Mouse (Mus musculus): ENCODE results near the gene Thrsp.
"Not testable (repeated sequence)": the region's sequence is repeated elsewhere in the genome, so short reads cannot be mapped to it uniquely, and the experiment has no call there.

Thrsp gene

GRCm38 (mm10) chr7:97416906-97417777 lies at the start of gene Thrsp:
Gene Thrsp (minus strand): TSS chr7:97417730.
- peak in 1 of 2 experiments; percentile 59 for DNase-seq (ENCODE audit: low spot score in 2 of 2)

GRCm38 (mm10) chr7:97455577-97455976 lies 38.0 kb upstream of the Thrsp start:
- no peak for DNase-seq (ENCODE audit: low spot score in 2 of 2)

GRCm38 (mm10) chr7:97454795-97455194 lies 37.3 kb upstream of the Thrsp start:
- DNase-seq (ENCODE audit: low spot score in 2 of 2), result no peak

GRCm38 (mm10) chr7:97453141-97453921 lies 35.8 kb upstream of the Thrsp start:
- DNase-seq (ENCODE audit: low spot score in 2 of 2), result no peak

GRCm38 (mm10) chr7:97452196-97452595 lies 34.7 kb upstream of the Thrsp start:
- DNase-seq (ENCODE audit: low spot score in 2 of 2), result no peak

- not testable (repeated sequence) for DNase-seq (ENCODE audit: low spot score in 2 of 2)
These were observed 33.5 kb upstream of the Thrsp start, which contains the start of gene Kctd14 for GRCm38 (mm10) chr7:97451023-97451422. Gene Kctd14 (plus strand): TSS chr7:97451323.

GRCm38 (mm10) chr7:97447050-97447531 lies 29.6 kb upstream of the Thrsp start:
- DNase-seq (ENCODE audit: low spot score in 2 of 2), result no peak

GRCm38 (mm10) chr7:97446171-97446925 lies 28.8 kb upstream of the Thrsp start:
- peak; percentile 80 to 89 for DNase-seq (ENCODE audit: low spot score in 2 of 2)

- no peak for DNase-seq (ENCODE audit: low spot score in 2 of 2)
These were observed 21.5 kb upstream of the Thrsp start for GRCm38 (mm10) chr7:97438986-97439385.

- no peak for DNase-seq (ENCODE audit: low spot score in 2 of 2)
These were observed 17.0 kb upstream of the Thrsp start for GRCm38 (mm10) chr7:97434517-97434916.

GRCm38 (mm10) chr7:97433517-97433916 lies 16.0 kb upstream of the Thrsp start:
- not testable (repeated sequence) for DNase-seq (ENCODE audit: low spot score in 2 of 2)

- no peak for DNase-seq (ENCODE audit: low spot score in 2 of 2)
These were observed 12.2 kb upstream of the Thrsp start for GRCm38 (mm10) chr7:97429705-97430104.

GRCm38 (mm10) chr7:97427778-97428420 lies 10.4 kb upstream of the Thrsp start:
- DNase-seq (ENCODE audit: low spot score in 2 of 2), result no peak

- DNase-seq (ENCODE audit: low spot score in 2 of 2), result no peak
These were observed 9.8 kb upstream of the Thrsp start for GRCm38 (mm10) chr7:97427296-97427695.

- no peak for DNase-seq (ENCODE audit: low spot score in 2 of 2)
These were observed 9.0 kb upstream of the Thrsp start for GRCm38 (mm10) chr7:97426566-97426965.

GRCm38 (mm10) chr7:97424621-97425245 lies 7.2 kb upstream of the Thrsp start:
- peak; percentile 82 to 95 for DNase-seq (ENCODE audit: low spot score in 2 of 2)

GRCm38 (mm10) chr7:97423754-97424153 lies 6.2 kb upstream of the Thrsp start:
- DNase-seq (ENCODE audit: low spot score in 2 of 2), result no peak

- DNase-seq (ENCODE audit: low spot score in 2 of 2), result peak in 1 of 2 experiments; percentile 59
These were observed 3.6 kb upstream of the Thrsp start for GRCm38 (mm10) chr7:97420958-97421651.

GRCm38 (mm10) chr7:97420406-97420805 lies 2.9 kb upstream of the Thrsp start:
- DNase-seq (ENCODE audit: low spot score in 2 of 2), result no peak

- DNase-seq (ENCODE audit: low spot score in 2 of 2), result no peak
These were observed 1.6 kb upstream of the Thrsp start for GRCm38 (mm10) chr7:97419163-97419562.

All from urinary bladder, postnatal 4 days (tissue).